Mouse (Mus musculus) limb, embryonic 12.5 days (tissue): ENCODE data around the gene Tmtc1. TPM values are rescaled to one million over a fixed set of nuclear protein-coding genes. Genes with fewer than 3 reads are reported as not detected.

Experiments used
- ATAC-seq: fragments of 200-750 bp; cut with Nextera tagmentation; 2 replicates; pipeline ENCODE4 v1.8.0; 2017; ENCODE audit warnings: low read depth, moderate TSS enrichment; ENCODE audit not compliant: insufficient number of reproducible peaks, insufficient read depth, low FRiP score, low TSS enrichment
- H3K27ac ChIP-seq: fragments of 300-500 bp; sonication (generic); 2 replicates; pipeline ENCODE4 v1.5.1; 2016; ENCODE audit warnings: mild to moderate bottlenecking, moderate library complexity
- H3K27me3 ChIP-seq: fragments of 300-500 bp; sonication (generic); 2 replicates; pipeline ENCODE4 v1.6.1; 2016; ENCODE audit warnings: mild to moderate bottlenecking, moderate library complexity
- H3K36me3 ChIP-seq: fragments of 300-500 bp; sonication (generic); 2 replicates; pipeline ENCODE4 v1.6.1; 2016; ENCODE audit warnings: mild to moderate bottlenecking, moderate library complexity
- H3K4me1 ChIP-seq: fragments of 300-500 bp; sonication (generic); replicated peaks from 2 replicates; pipeline ENCODE4 v1.6.1; 2016
- H3K4me2 ChIP-seq: fragments of 300-500 bp; sonication (generic); 2 replicates; pipeline ENCODE4 v1.6.1; 2016; ENCODE audit warnings: mild to moderate bottlenecking, moderate library complexity
- H3K4me3 ChIP-seq: fragments of 300-500 bp; sonication (generic); replicated peaks from 2 replicates; pipeline ENCODE4 v1.5.1; 2016; ENCODE audit warnings: mild to moderate bottlenecking
- H3K9ac ChIP-seq: fragments of 300-500 bp; sonication (generic); replicated peaks from 2 replicates; pipeline ENCODE4 v1.6.1; 2016; ENCODE audit warnings: mild to moderate bottlenecking, moderate library complexity
- H3K9me3 ChIP-seq: fragments of 300-500 bp; sonication (generic); 2 replicates; pipeline ENCODE4 v1.6.1; 2016; ENCODE audit warnings: mild to moderate bottlenecking, moderate library complexity
- WGBS: fragments of 180-500 bp; shearing (Covaris S2); methylation state at CpG from one replicate; pipeline ENCODE4 v1.1.7; 2016; 5-methylcytosine and 5-hydroxymethylcytosine counted together
- polyA plus RNA-seq: library from polyadenylated mRNA; unstranded; fragments of >200 nt; fragmentation: Nextera tagmentation; extraction: Ambion mirVana; gene quantifications from 2 replicates; pipeline ENCODE4 v1.2.1, GENCODE M21; 2016

The Tmtc1 gene
- polyA plus RNA-seq, 1 experiment from 2014 or later = 1.8 TPM

- H3K27me3 ChIP-seq = no peaks in the 10 kb centered on the region
- H3K27ac ChIP-seq = no peak overlapping the region
- no peaks in the 10 kb centered on the region for H3K36me3 ChIP-seq
- ATAC-seq = no peak
- no peak overlapping the region for H3K9ac ChIP-seq
- 87% methylated on average over 3 of the region's 3 CpGs for WGBS
- no peak overlapping the region for H3K4me2 ChIP-seq
- H3K9me3 ChIP-seq = no peaks in the 10 kb centered on the region
- peaks cover 8% of the 10 kb centered on the region for H3K4me1 ChIP-seq
- no peak overlapping the region for H3K4me3 ChIP-seq
Observed at GRCm38 (mm10) chr6:148394294-148394693, 49.9 kb downstream of the Tmtc1 start.

GRCm38 (mm10) chr6:148392147-148392546 lies 52.0 kb downstream of the Tmtc1 start:
- no peak overlapping the region for H3K4me2 ChIP-seq
- H3K4me1 ChIP-seq = peaks cover 8% of the 10 kb centered on the region
- no peaks in the 10 kb centered on the region for H3K36me3 ChIP-seq
- no peak overlapping the region for H3K9ac ChIP-seq
- 37% methylated on average over 10 of the region's 10 CpGs for WGBS
- no peaks in the 10 kb centered on the region for H3K27me3 ChIP-seq
- ATAC-seq = no peak
- H3K4me3 ChIP-seq = no peak overlapping the region
- no peak overlapping the region for H3K27ac ChIP-seq
- H3K9me3 ChIP-seq = no peaks in the 10 kb centered on the region

DNA sequence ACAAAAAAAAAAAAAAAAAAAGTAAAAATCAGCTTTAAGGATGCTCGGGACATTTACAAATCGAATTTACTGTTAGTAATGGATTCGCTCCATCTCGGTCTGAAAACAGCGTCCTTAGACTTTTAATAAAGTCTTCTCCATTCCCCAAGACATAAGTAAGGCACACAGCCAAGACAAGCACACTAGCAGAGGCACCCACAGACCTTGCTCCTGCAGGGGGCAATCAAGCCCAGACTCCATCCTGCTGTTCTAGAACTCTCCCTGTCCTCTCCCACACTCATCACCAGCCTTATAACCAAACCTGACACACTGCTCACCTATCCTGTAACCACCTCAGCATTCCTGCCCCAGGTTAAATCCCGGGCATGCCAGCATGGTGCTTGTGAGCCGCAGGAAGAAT lies 52.9 kb downstream of the Tmtc1 start:
- H3K9ac ChIP-seq = no peak overlapping the region
- peaks cover 8% of the 10 kb centered on the region for H3K4me1 ChIP-seq
- no peak for ATAC-seq
- no peak overlapping the region for H3K4me2 ChIP-seq
- H3K27me3 ChIP-seq = no peaks in the 10 kb centered on the region
- no peak overlapping the region for H3K27ac ChIP-seq
- H3K9me3 ChIP-seq = no peaks in the 10 kb centered on the region
- H3K4me3 ChIP-seq = no peak overlapping the region
- no peaks in the 10 kb centered on the region for H3K36me3 ChIP-seq
- WGBS = 84% methylated on average over 7 of the region's 7 CpGs

DNA sequence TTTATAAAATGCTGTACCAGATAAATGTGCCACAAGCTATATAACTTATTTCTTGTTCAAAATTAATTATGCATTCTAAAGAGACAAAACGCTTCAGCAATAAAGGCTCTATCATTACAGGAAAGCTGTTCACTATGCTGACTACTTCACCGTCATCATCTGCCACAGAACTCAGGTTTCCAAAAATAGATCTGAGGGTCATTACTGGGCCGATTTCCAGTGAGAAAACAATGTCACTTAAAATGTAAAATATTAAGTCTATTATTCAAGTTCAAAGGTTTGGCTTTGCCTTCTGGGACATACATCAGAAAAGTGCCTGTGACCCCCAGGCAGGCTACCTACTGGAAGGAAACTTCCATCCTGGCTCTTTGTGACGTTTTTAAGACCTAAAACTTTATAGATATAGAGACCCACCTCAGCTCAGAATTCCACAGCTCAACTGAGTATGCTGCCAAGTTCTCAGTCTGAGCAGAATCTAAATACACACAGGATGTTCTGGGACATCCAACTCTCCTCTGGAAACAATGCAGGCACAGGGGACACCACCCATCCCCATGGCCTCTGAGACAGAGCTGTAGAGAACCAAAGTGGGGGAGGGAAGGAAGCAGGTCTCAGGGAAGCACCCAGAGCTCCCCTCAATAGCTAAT lies 53.4 kb downstream of the Tmtc1 start:
- no peak overlapping the region for H3K4me3 ChIP-seq

DNA sequence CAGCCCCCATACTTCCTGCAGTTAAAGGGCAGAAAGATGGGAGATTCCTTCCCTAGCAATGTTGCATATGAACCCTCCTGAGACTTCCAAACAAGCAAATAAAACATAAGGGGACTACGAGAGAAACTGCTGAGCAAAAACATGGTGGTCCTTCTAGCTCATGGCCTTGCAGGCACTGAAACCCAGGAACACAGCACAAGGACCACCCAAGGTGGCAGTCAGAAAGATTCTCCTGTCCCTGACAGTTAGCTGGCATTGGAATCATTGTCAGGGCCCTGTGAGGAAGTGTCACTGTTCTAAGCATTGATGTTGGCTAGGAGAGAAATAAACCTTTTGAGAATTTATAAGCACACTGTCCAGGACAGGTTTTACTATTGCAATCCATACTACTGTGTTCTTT lies 56.2 kb downstream of the Tmtc1 start:
- no peak overlapping the region for H3K4me2 ChIP-seq
- H3K4me1 ChIP-seq = peaks cover 10% of the 10 kb centered on the region
- no peaks in the 10 kb centered on the region for H3K9me3 ChIP-seq
- no peak overlapping the region for H3K4me3 ChIP-seq
- H3K27ac ChIP-seq = no peak overlapping the region
- no peak for ATAC-seq
- no peaks in the 10 kb centered on the region for H3K27me3 ChIP-seq
- no peak overlapping the region for H3K9ac ChIP-seq
- WGBS = 42% methylated on average over 1 of the region's 1 CpGs
- H3K36me3 ChIP-seq = no peaks in the 10 kb centered on the region

More for the DNA sequence above, 53.4 kb downstream of the Tmtc1 start:
- Histone ChIP-seq H3K9me3 (no peaks in the 10 kb centered on the region), H3K4me1 (peaks cover 8% of the 10 kb centered on the region), H3K9ac (no peak overlapping the region), H3K27ac (no peak overlapping the region), H3K36me3 (no peaks in the 10 kb centered on the region), H3K27me3 (no peaks in the 10 kb centered on the region), H3K4me2 (no peak overlapping the region)
- ATAC-seq = no peak
- 47% methylated on average over 4 of the region's 4 CpGs for WGBS

DNA sequence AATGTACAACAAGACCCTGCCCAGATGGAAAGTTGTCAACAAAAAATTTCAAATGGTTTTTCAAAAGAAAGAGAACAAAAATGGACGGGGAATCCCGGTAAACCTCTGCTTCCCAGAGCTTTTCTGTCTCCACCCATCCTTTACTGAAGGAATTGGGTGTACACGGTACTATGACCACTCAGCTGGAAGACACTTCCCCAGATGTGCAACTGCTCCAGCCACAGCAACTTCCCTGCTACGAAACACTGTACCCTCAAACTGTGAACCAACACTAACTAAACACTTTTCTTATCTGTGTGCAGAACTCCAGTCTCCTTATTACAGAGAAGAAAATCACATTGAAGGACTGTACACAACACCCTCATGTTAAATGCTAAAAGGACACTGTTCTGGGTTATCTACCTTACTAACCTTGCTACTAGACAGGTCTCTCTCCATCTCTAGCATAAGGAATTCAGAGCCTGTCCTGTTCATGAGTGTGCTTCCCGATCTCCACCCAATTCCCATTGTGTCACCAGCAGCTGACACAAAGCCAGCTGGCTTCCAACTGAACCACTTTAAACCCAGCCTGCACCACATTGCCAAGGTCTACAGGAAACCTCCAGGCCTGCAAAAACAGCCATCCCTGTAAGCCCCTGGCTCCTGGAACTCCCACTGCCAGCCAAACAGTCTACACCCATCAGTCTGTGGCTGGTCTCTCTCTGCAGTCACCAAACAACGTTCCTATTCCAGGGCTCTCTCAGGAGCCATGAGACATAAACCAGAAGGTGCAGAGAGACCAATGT lies 59.9 kb downstream of the Tmtc1 start:
- ATAC-seq = no peak
- no peak overlapping the region for H3K4me3 ChIP-seq
- H3K4me1 ChIP-seq = 0 out of 2 replicates have a peak, but pooled peaks cover 3% of the 10 kb centered on the region
- no peaks in the 10 kb centered on the region for H3K9me3 ChIP-seq
- no peaks in the 10 kb centered on the region for H3K27me3 ChIP-seq
- no peak overlapping the region for H3K27ac ChIP-seq
- H3K36me3 ChIP-seq = no peaks in the 10 kb centered on the region
- H3K9ac ChIP-seq = no peak overlapping the region
- WGBS = 73% methylated on average over 6 of the region's 6 CpGs
- H3K4me2 ChIP-seq = no peak overlapping the region

- Histone ChIP-seq H3K9me3 (0 out of 2 replicates have a peak, but pooled peaks cover 4% of the 10 kb centered on the region), H3K4me2 (no peak overlapping the region), H3K4me3 (no peak overlapping the region), H3K4me1 (0 out of 2 replicates have a peak, but pooled peaks cover 3% of the 10 kb centered on the region), H3K27ac (no peak overlapping the region), H3K27me3 (no peaks in the 10 kb centered on the region), H3K36me3 (no peaks in the 10 kb centered on the region), H3K9ac (no peak overlapping the region)
- ATAC-seq = no peak
- 87% methylated on average over 9 of the region's 9 CpGs for WGBS
Observed at GRCm38 (mm10) chr6:148381163-148381782, 62.9 kb downstream of the Tmtc1 start.

GRCm38 (mm10) chr6:148375618-148376209 lies 68.5 kb downstream of the Tmtc1 start:
- Histone ChIP-seq H3K4me1 (no peaks in the 10 kb centered on the region; the same call in 1 of the 2 replicates), H3K4me3 (no peak overlapping the region), H3K4me2 (no peak overlapping the region), H3K9me3 (0 out of 2 replicates have a peak, but pooled peaks cover 4% of the 10 kb centered on the region), H3K27ac (no peak overlapping the region), H3K9ac (no peak overlapping the region), H3K36me3 (no peaks in the 10 kb centered on the region), H3K27me3 (no peaks in the 10 kb centered on the region)
- 68% methylated on average over 3 of the region's 3 CpGs for WGBS
- no peak for ATAC-seq

DNA sequence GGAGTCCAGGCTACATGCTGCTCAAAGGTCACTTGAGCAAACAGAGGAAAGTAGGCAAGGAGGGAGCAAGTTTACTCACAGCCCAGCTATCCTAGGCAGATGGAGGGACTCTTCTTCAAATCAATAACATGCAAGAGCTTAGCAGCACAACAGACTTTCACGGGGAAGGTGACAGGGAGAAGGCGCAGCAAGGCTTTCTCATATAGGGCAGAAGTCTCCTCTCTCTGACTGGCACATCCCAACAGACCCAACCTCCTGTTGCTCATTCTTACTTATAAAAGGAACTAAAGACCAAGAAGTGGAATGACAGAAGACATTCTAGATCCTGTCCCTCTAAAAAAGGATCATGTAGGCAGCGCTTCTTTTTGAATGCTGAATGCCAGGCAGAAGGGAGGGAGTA lies 69.2 kb downstream of the Tmtc1 start:
- Histone ChIP-seq H3K36me3 (no peaks in the 10 kb centered on the region), H3K27me3 (no peaks in the 10 kb centered on the region), H3K4me1 (no peaks in the 10 kb centered on the region; the same call in 1 of the 2 replicates), H3K27ac (no peak overlapping the region), H3K4me2 (no peak overlapping the region), H3K4me3 (no peak overlapping the region), H3K9me3 (0 out of 2 replicates have a peak, but pooled peaks cover 4% of the 10 kb centered on the region), H3K9ac (no peak overlapping the region)
- 75% methylated on average over 3 of the region's 3 CpGs for WGBS
- no peak for ATAC-seq

GRCm38 (mm10) chr6:148373444-148373843 lies 70.7 kb downstream of the Tmtc1 start:
- no peak for ATAC-seq
- Histone ChIP-seq H3K9me3 (0 out of 2 replicates have a peak, but pooled peaks cover 4% of the 10 kb centered on the region), H3K27ac (no peak overlapping the region), H3K36me3 (no peaks in the 10 kb centered on the region), H3K4me1 (no peaks in the 10 kb centered on the region; the same call in 1 of the 2 replicates), H3K9ac (no peak overlapping the region), H3K27me3 (no peaks in the 10 kb centered on the region), H3K4me2 (no peak overlapping the region), H3K4me3 (no peak overlapping the region)
- 23% methylated on average over 2 of the region's 2 CpGs for WGBS

DNA sequence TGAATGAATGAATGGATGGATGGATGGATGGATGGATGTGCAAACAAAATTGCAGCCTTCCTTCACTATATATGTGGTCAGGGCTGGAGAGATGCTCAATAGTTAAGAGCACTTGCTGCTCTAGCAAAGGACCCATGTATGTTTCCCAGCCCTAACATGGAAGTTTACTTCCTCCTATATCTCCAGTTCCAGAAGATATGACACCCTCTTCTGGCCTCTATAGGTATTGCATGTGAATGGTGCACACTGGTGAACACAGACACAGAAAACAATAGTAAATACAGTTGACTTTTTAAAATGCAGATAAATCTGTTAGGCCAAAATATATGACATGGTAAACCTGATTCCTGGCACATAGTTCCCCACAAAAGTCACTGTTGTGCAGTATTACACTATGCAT lies 73.0 kb downstream of the Tmtc1 start:
- Histone ChIP-seq H3K4me3 (no peak overlapping the region), H3K9me3 (no peaks in the 10 kb centered on the region), H3K36me3 (no peaks in the 10 kb centered on the region), H3K4me1 (peaks cover 9% of the 10 kb centered on the region), H3K27me3 (no peaks in the 10 kb centered on the region), H3K4me2 (no peak overlapping the region), H3K9ac (no peak overlapping the region), H3K27ac (no peak overlapping the region)
- no peak for ATAC-seq
